Mouse (Mus musculus) lung, embryonic 16.5 days (tissue): ENCODE results near the gene Soga3. TPM values are rescaled to one million over a fixed set of nuclear protein-coding genes. Genes with fewer than 3 reads are reported as not detected.
A peak's percentile ranks its signal among the peaks of the same experiment; 100 is the strongest.

ENCODE experiments used
- ATAC-seq: fragments of 200-750 bp; cut with Nextera tagmentation; 2 replicates; pipeline ENCODE4 v1.8.0; 2017; ENCODE audit warnings: low read depth, mild to moderate bottlenecking, moderate library complexity
- H3K27ac ChIP-seq: fragments of 300-500 bp; sonication (generic); 2 replicates; pipeline ENCODE4 v1.5.1; 2014; ENCODE audit warnings: mild to moderate bottlenecking, control low read depth, low read length
- H3K27me3 ChIP-seq: fragments of 300-500 bp; sonication (generic); 2 replicates; pipeline ENCODE4 v1.6.1; 2014; ENCODE audit warnings: low read depth, low read length, mixed read lengths; ENCODE audit not compliant: control insufficient read depth, insufficient read depth
- H3K36me3 ChIP-seq: fragments of 300-500 bp; sonication (generic); 2 replicates; pipeline ENCODE4 v1.6.1; 2014; ENCODE audit warnings: low read length; ENCODE audit not compliant: control insufficient read depth, insufficient read depth
- H3K4me1 ChIP-seq: fragments of 300-500 bp; sonication (generic); replicated peaks from 2 replicates; pipeline ENCODE4 v1.6.1; 2014; ENCODE audit warnings: low read length, mixed read lengths; ENCODE audit not compliant: control insufficient read depth, insufficient read depth
- H3K4me2 ChIP-seq: fragments of 300-500 bp; sonication (generic); 2 replicates; pipeline ENCODE4 v1.6.1; 2014; ENCODE audit warnings: low read depth, low read length, control low read depth
- H3K4me3 ChIP-seq: fragments of 300-500 bp; sonication (generic); 2 replicates; pipeline ENCODE4 v1.5.1; 2014; ENCODE audit warnings: mild to moderate bottlenecking, low read length, control low read depth
- H3K9ac ChIP-seq: fragments of 300-500 bp; sonication (generic); 2 replicates; pipeline ENCODE4 v1.6.1; 2014; ENCODE audit warnings: low read length, control low read depth
- H3K9me3 ChIP-seq: fragments of 300-500 bp; sonication (generic); 2 replicates; pipeline ENCODE4 v1.6.1; 2016; ENCODE audit warnings: low read length; ENCODE audit not compliant: control insufficient read depth
- WGBS: fragments of 180-500 bp; shearing (Covaris S2); extraction: QIAGEN DNeasy Blood & Tissue Kit; methylation state at CpG from one replicate; pipeline ENCODE4 v1.1.7; 2014; 5-methylcytosine and 5-hydroxymethylcytosine counted together
- polyA plus RNA-seq: library from polyadenylated mRNA; unstranded; fragments of >200 nt; fragmentation: Nextera tagmentation; extraction: Ambion mirVana; gene quantifications from 2 replicates; pipeline ENCODE4 v1.2.1, GENCODE M21; 2015

The Soga3 gene
- polyA plus RNA-seq, 1 experiment from 2014 or later: 0.38 TPM

DNA sequence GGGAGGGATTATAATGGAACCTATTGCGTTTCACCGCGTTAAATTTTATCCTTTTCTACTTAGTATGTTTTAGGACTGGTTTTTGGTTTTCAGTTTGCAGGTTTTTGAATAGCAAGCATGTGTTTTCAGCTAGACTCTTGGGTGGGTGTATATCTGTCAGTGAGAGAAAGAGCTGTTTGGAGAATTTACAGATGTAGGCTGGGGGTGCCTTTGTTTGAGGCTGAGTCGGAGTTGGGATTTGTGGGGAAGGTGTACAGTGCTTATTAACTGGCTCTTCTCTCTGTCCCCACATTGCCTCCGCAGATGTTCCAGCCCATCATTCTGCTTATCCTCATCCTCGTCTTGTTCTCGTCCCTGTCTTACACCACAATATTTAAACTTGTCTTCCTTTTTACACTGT lies 55.0 kb downstream of the Soga3 start, which contains the start of gene Gm49353:
Gene Gm49353 (plus strand): TSS at position 313 of the 400 bp plus-strand sequence.
- no peaks in the 10 kb centered on the region for H3K27me3 ChIP-seq
- H3K27ac ChIP-seq: no peak within 1 kb of the TSS
- H3K9me3 ChIP-seq: peaks cover 4% of the 10 kb centered on the region; the same call in 1 of the 2 replicates
- H3K4me2 ChIP-seq: no peak within 1 kb of the TSS
- ATAC-seq: no peak
- no peak within 1 kb of the TSS for H3K9ac ChIP-seq
- H3K4me3 ChIP-seq: no peak within 1 kb of the TSS
- WGBS: 77% methylated on average over 7 of the region's 7 CpGs
- H3K36me3 ChIP-seq: no peaks in the 10 kb centered on the region
- H3K4me1 ChIP-seq: no peaks in the 10 kb centered on the region

DNA sequence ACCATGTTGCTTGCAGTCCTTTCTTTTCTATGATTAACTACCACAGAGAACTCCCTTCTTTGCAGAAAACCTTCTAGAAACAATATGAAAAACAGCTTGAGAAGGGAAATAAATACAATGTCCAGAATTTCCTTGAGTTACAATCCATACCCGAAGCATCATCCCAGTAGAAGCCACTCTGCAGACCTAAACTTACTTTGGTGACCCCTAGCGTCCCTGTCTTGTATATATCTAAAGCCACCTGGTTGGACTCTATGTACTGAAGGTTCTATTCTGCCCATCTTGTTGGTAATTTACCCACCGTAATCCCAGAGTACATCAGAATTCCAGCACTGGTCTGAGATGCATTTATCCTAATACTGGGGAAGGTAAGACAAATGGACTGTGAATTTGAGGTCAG lies 56.2 kb downstream of the Soga3 start:
- Histone ChIP-seq H3K4me1 (no peaks in the 10 kb centered on the region), H3K27ac (no peak overlapping the region), H3K4me2 (no peak overlapping the region), H3K27me3 (no peaks in the 10 kb centered on the region), H3K9me3 (peaks cover 4% of the 10 kb centered on the region; the same call in 1 of the 2 replicates), H3K4me3 (no peak overlapping the region), H3K9ac (no peak overlapping the region), H3K36me3 (no peaks in the 10 kb centered on the region)
- 63% methylated on average over 3 of the region's 3 CpGs for WGBS
- no peak for ATAC-seq

DNA sequence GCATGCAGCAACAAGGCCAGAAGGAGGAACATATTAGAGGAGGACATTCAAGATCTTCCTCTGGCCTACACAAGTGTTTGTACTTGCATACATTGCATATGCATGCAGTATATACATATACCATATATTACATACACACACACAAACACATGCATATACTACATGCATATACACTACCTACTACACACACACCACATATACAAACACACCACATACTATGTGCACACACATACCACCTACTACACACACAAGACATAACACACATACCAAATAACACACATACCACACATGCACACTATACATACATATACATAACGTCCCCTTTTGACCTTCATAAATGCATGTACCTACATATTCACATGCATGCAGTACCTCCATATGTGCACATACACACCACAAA lies 57.0 kb downstream of the Soga3 start:
- Histone ChIP-seq H3K36me3 (no peaks in the 10 kb centered on the region), H3K27ac (no peak overlapping the region), H3K9me3 (peaks cover 4% of the 10 kb centered on the region; the same call in 1 of the 2 replicates), H3K9ac (no peak overlapping the region), H3K4me2 (no peak overlapping the region), H3K4me1 (no peaks in the 10 kb centered on the region), H3K4me3 (no peak overlapping the region), H3K27me3 (no peaks in the 10 kb centered on the region)
- WGBS: 91% methylated on average over 1 of the region's 1 CpGs
- ATAC-seq: no peak

DNA sequence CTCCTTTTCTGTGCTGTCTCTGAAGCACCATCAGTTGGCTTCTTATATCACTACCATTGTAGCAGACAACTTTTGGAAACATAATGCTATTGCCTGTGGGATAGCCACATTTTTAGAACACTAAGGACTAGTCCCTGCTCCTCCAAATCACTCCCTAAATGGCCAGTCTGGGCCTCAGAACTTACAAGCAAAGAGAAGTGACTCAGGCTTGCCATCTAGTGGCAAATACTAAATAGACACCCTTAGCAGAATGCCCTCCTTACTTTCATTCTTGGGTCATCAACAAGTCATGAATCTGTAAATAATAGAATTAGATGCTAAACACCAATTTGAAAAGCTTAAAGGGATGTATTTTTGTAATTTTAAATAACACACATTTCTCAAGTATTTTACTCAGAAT lies 63.1 kb downstream of the Soga3 start:
- Histone ChIP-seq H3K36me3 (no peaks in the 10 kb centered on the region), H3K4me1 (no peaks in the 10 kb centered on the region), H3K4me3 (no peak overlapping the region), H3K4me2 (no peak overlapping the region), H3K27me3 (no peaks in the 10 kb centered on the region), H3K27ac (no peak overlapping the region), H3K9me3 (no peaks in the 10 kb centered on the region), H3K9ac (no peak overlapping the region)
- no peak for ATAC-seq

GRCm38 (mm10) chr10:29208735-29209134 lies 65.1 kb downstream of the Soga3 start:
- 51% methylated on average over 3 of the region's 3 CpGs for WGBS
- no peak overlapping the region for H3K4me2 ChIP-seq
- H3K36me3 ChIP-seq: no peaks in the 10 kb centered on the region
- no peaks in the 10 kb centered on the region for H3K27me3 ChIP-seq
- ATAC-seq: no peak
- H3K4me3 ChIP-seq: no peak overlapping the region
- no peaks in the 10 kb centered on the region for H3K4me1 ChIP-seq
- no peaks in the 10 kb centered on the region for H3K9me3 ChIP-seq
- H3K9ac ChIP-seq: no peak overlapping the region
- no peak overlapping the region for H3K27ac ChIP-seq

DNA sequence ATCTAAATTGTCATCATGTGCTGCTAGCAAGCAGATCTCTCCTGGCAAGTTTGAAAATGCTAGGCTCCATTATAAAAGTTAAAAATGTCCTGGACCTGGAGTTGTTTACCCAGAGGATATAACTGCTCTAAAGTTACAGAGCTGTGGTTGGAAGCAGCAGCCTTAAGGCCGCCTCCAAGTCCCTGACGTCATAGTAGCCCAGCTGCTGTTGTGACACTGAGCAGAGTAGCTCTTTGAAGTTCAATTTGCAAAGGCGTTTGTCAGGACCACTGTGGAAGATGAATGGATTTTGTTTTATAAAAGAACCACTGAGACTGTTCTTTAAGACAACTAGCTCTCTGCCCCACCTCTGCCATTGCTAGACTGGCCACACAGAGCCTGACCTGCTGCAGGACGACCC lies 67.8 kb downstream of the Soga3 start, which contains the start of gene 9330159F19Rik:
Gene 9330159F19Rik (plus strand): TSS at position 154 of the 400 bp plus-strand sequence.
- no peak within 1 kb of the TSS for H3K4me3 ChIP-seq
- no peaks in the 10 kb centered on the region for H3K4me1 ChIP-seq
- no peak within 1 kb of the TSS for H3K27ac ChIP-seq
- no peaks in the 10 kb centered on the region for H3K36me3 ChIP-seq
- H3K9ac ChIP-seq: no peak within 1 kb of the TSS
- no peaks in the 10 kb centered on the region for H3K9me3 ChIP-seq
- no peak within 1 kb of the TSS for H3K4me2 ChIP-seq
- peak; percentile 95 for ATAC-seq
- 7% methylated on average over 4 of the region's 4 CpGs for WGBS
- no peaks in the 10 kb centered on the region for H3K27me3 ChIP-seq

- H3K27me3 ChIP-seq: no peaks in the 10 kb centered on the region
- no peak overlapping the region for H3K4me2 ChIP-seq
- no peaks in the 10 kb centered on the region for H3K4me1 ChIP-seq
- H3K27ac ChIP-seq: no peak overlapping the region
- no peaks in the 10 kb centered on the region for H3K36me3 ChIP-seq
- no peak overlapping the region for H3K4me3 ChIP-seq
- WGBS: 52% methylated on average over 3 of the region's 3 CpGs
- no peak for ATAC-seq
- H3K9ac ChIP-seq: no peak overlapping the region
- no peaks in the 10 kb centered on the region for H3K9me3 ChIP-seq
These were observed 70.0 kb downstream of the Soga3 start for GRCm38 (mm10) chr10:29213534-29214100.

GRCm38 (mm10) chr10:29216957-29217356 lies 73.3 kb downstream of the Soga3 start:
- Histone ChIP-seq H3K4me3 (no peak overlapping the region), H3K9ac (no peak overlapping the region), H3K27me3 (no peaks in the 10 kb centered on the region), H3K4me1 (no peaks in the 10 kb centered on the region), H3K9me3 (no peaks in the 10 kb centered on the region), H3K27ac (no peak overlapping the region), H3K4me2 (no peak overlapping the region), H3K36me3 (no peaks in the 10 kb centered on the region)
- WGBS: 82% methylated on average over 1 of the region's 1 CpGs
- ATAC-seq: no peak

DNA sequence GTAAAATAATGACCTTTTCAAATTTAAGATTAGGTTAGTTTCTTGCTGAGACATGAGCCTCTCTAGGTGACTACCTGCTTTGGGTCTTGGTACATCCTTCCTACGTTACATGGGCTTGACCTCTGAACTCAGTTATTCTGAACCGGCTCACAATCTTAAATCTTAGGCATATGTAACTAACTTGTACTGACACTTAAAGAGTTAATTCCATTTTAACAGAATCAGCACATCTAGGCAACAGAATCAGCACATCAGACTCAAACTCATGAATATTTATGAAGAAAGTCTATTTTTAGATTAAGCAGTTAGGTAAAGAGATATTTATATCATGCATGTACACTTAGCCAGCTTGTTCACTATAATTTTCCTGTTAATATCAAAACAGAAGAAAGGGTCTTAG lies 73.8 kb downstream of the Soga3 start:
- H3K9ac ChIP-seq: no peak overlapping the region
- H3K4me3 ChIP-seq: no peak overlapping the region
- 67% methylated on average over 2 of the region's 2 CpGs for WGBS
- no peak for ATAC-seq
- no peaks in the 10 kb centered on the region for H3K36me3 ChIP-seq
- no peaks in the 10 kb centered on the region for H3K4me1 ChIP-seq
- no peak overlapping the region for H3K4me2 ChIP-seq
- H3K9me3 ChIP-seq: no peaks in the 10 kb centered on the region
- H3K27me3 ChIP-seq: no peaks in the 10 kb centered on the region
- no peak overlapping the region for H3K27ac ChIP-seq

- Histone ChIP-seq H3K4me3 (no peak overlapping the region), H3K4me2 (no peak overlapping the region), H3K9me3 (no peaks in the 10 kb centered on the region), H3K27me3 (no peaks in the 10 kb centered on the region), H3K4me1 (no peaks in the 10 kb centered on the region), H3K9ac (no peak overlapping the region), H3K36me3 (no peaks in the 10 kb centered on the region), H3K27ac (no peak overlapping the region)
- ATAC-seq: no peak
- WGBS: 81% methylated on average over 4 of the region's 4 CpGs
These were observed 81.7 kb downstream of the Soga3 start for GRCm38 (mm10) chr10:29225329-29225728.
